Mouse (Mus musculus) midbrain, embryonic 14.5 days (tissue): ENCODE data around the gene Gm10073. TPM values are rescaled to one million over a fixed set of nuclear protein-coding genes. Genes with fewer than 3 reads are reported as not detected.
"Not testable (repeated sequence)": the region's sequence is repeated elsewhere in the genome, so short reads cannot be mapped to it uniquely, and the experiment has no call there.

Source experiments
- ATAC-seq: fragments of 200-750 bp; cut with Nextera tagmentation; 2 replicates; pipeline ENCODE4 v1.8.0; 2017; ENCODE audit warnings: moderate number of reproducible peaks, moderate library complexity; ENCODE audit not compliant: low FRiP score, low TSS enrichment
- DNase-seq: peaks from one replicate; pipeline ENCODE4 v3.0.0-alpha.2; 2015
- H3K27ac ChIP-seq: fragments of 300-500 bp; sonication (generic); replicated peaks from 2 replicates; pipeline ENCODE4 v1.5.1; 2014; ENCODE audit warnings: mild to moderate bottlenecking, low read depth, low read length, moderate library complexity
- H3K27me3 ChIP-seq: fragments of 300-500 bp; sonication (generic); 2 replicates; pipeline ENCODE4 v1.6.1; 2014; ENCODE audit warnings: low read length, control low read depth, mixed read lengths; ENCODE audit not compliant: control insufficient read depth, insufficient read depth
- H3K36me3 ChIP-seq: fragments of 300-500 bp; sonication (generic); 2 replicates; pipeline ENCODE4 v1.6.1; 2014; ENCODE audit warnings: low read length, control low read depth; ENCODE audit not compliant: control insufficient read depth, insufficient read depth
- H3K4me1 ChIP-seq: fragments of 300-500 bp; sonication (generic); 2 replicates; pipeline ENCODE4 v1.6.1; 2014; ENCODE audit warnings: mild to moderate bottlenecking, antibody characterized with exemption, low read length, control low read depth; ENCODE audit not compliant: control insufficient read depth, insufficient read depth
- H3K4me2 ChIP-seq: fragments of 300-500 bp; sonication (generic); 2 replicates; pipeline ENCODE4 v1.6.1; 2014; ENCODE audit warnings: mild to moderate bottlenecking, low read length, moderate library complexity
- H3K4me3 ChIP-seq: fragments of 300-500 bp; sonication (generic); replicated peaks from 2 replicates; pipeline ENCODE4 v1.5.1; 2014; ENCODE audit warnings: low read depth, low read length
- H3K9ac ChIP-seq: fragments of 300-500 bp; sonication (generic); replicated peaks from 2 replicates; pipeline ENCODE4 v1.6.1; 2014; ENCODE audit warnings: mild to moderate bottlenecking, low read length, moderate library complexity
- H3K9me3 ChIP-seq: fragments of 300-500 bp; sonication (generic); 2 replicates; pipeline ENCODE4 v1.6.1; 2016; ENCODE audit warnings: low read length, control low read depth, mixed read lengths; ENCODE audit not compliant: control insufficient read depth
- WGBS: fragments of 180-500 bp; shearing (Covaris S2); extraction: QIAGEN DNeasy Blood & Tissue Kit; methylation state at CpG from one replicate; pipeline ENCODE4 v1.1.7; 2014; 5-methylcytosine and 5-hydroxymethylcytosine counted together
- polyA plus RNA-seq: library from polyadenylated mRNA; unstranded; fragments of >200 nt; fragmentation: Nextera tagmentation; extraction: Ambion mirVana; gene quantifications from 2 replicates; pipeline ENCODE4 v1.2.1, GENCODE M21; 2014

Gm10073 gene
- polyA plus RNA-seq, 1 experiment from 2014 or later: 6.4 TPM

DNA sequence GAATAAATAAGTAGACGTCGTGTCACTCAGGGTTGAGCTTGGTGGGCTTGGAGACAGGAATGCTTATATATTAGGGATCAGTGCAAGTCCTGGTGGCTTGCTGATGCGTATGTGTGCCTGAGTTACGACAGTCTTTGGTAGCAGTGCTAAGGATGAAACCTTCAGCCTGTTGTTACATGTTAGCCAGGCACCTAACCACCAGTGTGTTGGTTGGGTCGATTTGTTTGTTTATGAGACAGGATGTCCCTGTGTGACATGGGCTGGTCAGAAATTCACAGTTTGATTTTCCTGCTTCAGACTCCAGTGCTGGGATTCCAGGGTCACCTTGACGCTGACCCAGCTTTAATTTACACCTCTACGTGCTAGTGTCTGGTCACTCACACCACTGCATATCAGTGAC lies 32.4 kb upstream of the Gm10073 start:
- ATAC-seq (no peak), DNase-seq (no peak)
- WGBS: 81% methylated on average over 7 of the region's 7 CpGs
- Histone ChIP-seq H3K9ac (no peak overlapping the region), H3K4me2 (no peak overlapping the region), H3K4me3 (no peak overlapping the region), H3K27me3 (peaks cover 39% of the 10 kb centered on the region), H3K9me3 (no peaks in the 10 kb centered on the region), H3K27ac (no peak overlapping the region), H3K4me1 (peaks cover 15% of the 10 kb centered on the region), H3K36me3 (no peaks in the 10 kb centered on the region)

DNA sequence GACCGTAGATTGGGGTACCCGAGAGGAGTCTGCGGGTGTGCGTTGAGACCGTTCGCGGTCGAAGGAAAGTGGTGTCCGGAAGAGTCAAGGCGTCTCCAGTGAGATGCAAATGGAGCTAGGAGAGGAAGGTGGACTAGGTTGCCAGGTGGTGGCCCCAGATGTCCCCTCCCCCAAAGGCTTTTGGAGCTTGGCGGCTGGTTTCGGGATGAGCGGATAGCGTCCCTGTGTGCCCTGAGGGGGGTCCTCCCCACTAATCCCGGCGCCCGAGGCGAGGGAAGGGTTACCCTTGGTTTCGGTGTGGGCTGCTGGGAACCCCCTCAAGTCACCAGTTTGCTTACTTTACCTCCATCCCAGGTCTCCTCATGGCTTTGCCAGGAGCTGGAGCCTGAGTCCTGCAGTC lies 30.7 kb upstream of the Gm10073 start:
- ATAC-seq: no peak
- Histone ChIP-seq H3K4me1 (peaks cover 15% of the 10 kb centered on the region), H3K36me3 (no peaks in the 10 kb centered on the region), H3K9ac (peak overlapping the region; percentile 9; the same call in 1 of the 2 replicates), H3K27ac (no peak overlapping the region), H3K9me3 (no peaks in the 10 kb centered on the region), H3K4me3 (peak overlapping the region; percentile 44), H3K4me2 (peak overlapping the region; percentile 80), H3K27me3 (peaks cover 39% of the 10 kb centered on the region)
- peak; percentile 12 for DNase-seq
- under 1% methylated on average over 19 of the region's 19 CpGs for WGBS

DNA sequence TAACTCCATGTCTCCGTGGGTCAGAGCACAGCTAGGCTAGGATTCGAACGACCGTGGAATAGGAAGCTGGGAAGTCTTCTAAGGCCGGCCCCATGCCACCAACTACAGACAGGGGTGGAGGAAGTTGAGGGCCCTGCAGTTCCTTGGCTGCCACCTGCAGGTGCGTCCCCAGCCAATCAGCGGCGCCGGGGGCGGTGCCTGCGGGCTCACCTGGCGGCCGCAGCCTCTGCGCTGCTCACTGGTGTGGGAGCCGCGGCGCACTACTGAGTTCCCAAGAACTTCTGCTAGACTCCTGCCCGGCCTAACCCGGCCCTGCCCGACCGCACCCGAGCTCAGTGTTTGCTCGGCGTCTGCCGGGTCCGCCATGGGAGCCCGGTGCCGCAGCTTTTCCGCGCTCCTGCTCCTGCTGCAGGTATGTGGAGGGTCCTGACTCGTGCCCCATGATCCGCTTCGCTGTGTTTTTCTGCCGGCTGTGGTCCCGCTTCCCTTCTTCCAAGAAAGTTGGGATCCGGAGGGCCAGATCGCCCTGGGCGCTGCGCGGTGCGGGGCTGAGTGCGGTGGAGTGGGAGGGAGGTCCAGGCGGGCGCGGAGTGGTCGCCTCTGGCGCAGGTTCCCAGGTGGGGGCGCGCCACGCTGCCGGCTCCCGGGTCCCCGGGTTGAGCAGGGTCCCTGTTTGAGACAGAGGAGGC lies 30.0 kb upstream of the Gm10073 start, which contains the start of gene Cdh1:
Cdh1 (plus strand) TSS at position 221 of the 689 bp plus-strand sequence.
- peak within 1 kb of the TSS; percentile 9; the same call in 1 of the 2 replicates for H3K9ac ChIP-seq
- H3K4me2 ChIP-seq: peak within 1 kb of the TSS; percentile 80
- under 1% methylated on average over 52 of the region's 53 CpGs for WGBS
- H3K36me3 ChIP-seq: no peaks in the 10 kb centered on the region
- peaks cover 39% of the 10 kb centered on the region for H3K27me3 ChIP-seq
- 0 out of 2 replicates have a peak, but pooled peaks have one; percentile 27 for ATAC-seq
- H3K4me1 ChIP-seq: peaks cover 15% of the 10 kb centered on the region
- peak; percentile 68 for DNase-seq
- H3K4me3 ChIP-seq: peak within 1 kb of the TSS; percentile 44
- H3K27ac ChIP-seq: no peak within 1 kb of the TSS
- H3K9me3 ChIP-seq: no peaks in the 10 kb centered on the region

DNA sequence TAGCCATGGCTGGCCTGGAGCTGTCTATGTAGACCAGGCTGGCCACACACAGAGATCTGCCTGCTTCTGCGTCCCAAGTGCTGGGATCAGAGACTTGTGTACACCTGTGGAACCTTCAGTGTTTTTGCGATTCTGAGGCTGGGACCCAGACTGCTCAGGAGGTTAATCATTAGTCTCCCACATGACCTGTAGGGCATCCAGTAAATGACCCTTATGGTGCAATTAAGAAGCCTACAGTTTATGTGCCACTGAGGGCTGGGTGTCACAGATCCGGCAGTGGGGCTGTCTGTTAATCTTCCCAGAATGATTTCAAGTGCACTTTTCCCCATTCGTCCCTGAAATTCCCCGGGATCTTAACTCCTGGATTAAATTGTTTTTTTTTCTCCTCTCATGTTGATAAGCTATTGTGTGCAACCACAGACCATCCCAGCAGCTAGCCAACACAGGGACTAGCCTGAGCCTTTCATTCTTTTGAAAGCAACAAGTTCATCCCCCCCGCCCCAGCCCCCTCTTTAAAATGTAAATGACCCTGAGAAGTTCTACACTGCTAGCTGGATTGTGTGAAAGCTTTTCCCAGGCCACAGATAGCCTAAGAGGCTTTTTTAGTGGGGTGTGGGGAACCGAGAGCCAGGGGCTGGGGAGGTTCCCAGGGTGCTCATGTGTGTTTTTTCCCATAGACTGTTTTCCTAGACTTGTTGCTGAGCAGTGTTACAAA lies 26.2 kb upstream of the Gm10073 start:
- no peaks in the 10 kb centered on the region for H3K36me3 ChIP-seq
- WGBS: 22% methylated on average over 7 of the region's 7 CpGs
- no peak overlapping the region for H3K4me3 ChIP-seq
- H3K27me3 ChIP-seq: peaks cover 27% of the 10 kb centered on the region
- H3K4me2 ChIP-seq: no peak overlapping the region
- DNase-seq (peak; percentile 42), ATAC-seq (no peak)
- H3K9me3 ChIP-seq: no peaks in the 10 kb centered on the region
- no peak overlapping the region for H3K27ac ChIP-seq
- peaks cover 15% of the 10 kb centered on the region for H3K4me1 ChIP-seq
- no peak overlapping the region for H3K9ac ChIP-seq

DNA sequence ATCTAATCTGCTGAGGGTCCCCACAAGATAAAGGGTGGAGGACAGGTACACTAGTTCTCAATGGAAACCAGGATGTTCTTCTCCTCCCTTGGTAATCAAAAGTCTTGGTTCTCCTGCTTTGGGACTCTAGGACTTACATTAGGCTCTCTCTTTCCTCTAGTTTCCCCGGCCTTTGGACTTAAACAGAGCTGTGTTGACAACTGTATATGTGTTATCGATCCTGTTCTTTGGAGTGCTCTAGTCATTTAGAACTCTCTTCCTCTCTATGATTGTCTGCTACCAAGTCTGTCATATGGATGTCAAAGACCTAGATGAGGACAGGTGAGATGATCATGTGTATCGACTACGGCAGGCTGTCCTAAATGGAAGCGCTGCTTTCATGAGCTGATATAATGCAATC lies 23.8 kb upstream of the Gm10073 start:
- no peak overlapping the region for H3K4me3 ChIP-seq
- 96% methylated on average over 5 of the region's 5 CpGs for WGBS

DNA sequence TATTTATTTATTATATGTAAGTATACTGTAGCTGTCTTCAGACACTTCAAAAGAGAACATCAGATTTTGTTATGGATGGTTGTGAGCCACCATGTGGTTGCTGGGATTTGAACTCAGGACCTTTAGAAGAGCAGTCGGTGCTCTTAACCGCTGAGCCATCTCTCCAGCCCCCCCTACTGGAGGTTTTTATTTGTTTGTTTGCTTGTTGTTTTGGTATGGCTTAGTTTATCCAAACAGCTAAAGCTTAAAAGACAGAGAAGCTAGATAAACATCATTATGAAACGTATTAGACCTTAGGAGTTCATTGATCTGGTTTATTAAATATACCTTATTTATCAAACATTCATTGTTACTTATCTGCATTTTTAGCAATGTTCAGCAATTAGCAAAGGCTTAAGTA lies 22.4 kb upstream of the Gm10073 start:
- not testable (repeated sequence) for ATAC-seq
- WGBS: 97% methylated on average over 3 of the region's 3 CpGs

More for the DNA sequence above, 23.8 kb upstream of the Gm10073 start:
- H3K27me3 ChIP-seq: peaks cover 3% of the 10 kb centered on the region
- no peak overlapping the region for H3K4me2 ChIP-seq
- H3K36me3 ChIP-seq: no peaks in the 10 kb centered on the region
- no peak for DNase-seq
- no peak for ATAC-seq
- H3K4me1 ChIP-seq: no peaks in the 10 kb centered on the region
- no peaks in the 10 kb centered on the region for H3K9me3 ChIP-seq
- H3K27ac ChIP-seq: no peak overlapping the region
- H3K9ac ChIP-seq: no peak overlapping the region

DNA sequence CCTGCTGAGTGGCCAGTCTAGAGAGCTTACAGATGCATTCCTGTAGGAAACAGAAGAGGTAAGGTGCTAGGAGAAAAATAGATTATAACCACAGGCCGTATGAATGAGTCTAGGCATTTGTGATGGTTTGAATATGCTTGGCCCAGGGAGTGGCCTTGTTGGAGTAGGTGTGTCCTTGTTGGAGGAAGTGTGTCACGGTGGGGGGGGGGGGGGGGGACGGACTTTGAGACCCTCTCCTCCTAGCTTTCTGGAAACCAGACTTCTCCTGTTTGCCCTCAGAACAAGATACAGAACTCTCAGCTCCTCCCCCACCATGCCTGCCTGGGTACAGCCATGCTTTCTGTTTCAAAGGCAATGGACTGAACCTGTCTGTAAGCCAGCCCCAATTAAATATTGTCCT lies 19.2 kb upstream of the Gm10073 start:
- Histone ChIP-seq H3K27me3 (no peaks in the 10 kb centered on the region), H3K9ac (no peak overlapping the region), H3K4me1 (no peaks in the 10 kb centered on the region), H3K9me3 (no peaks in the 10 kb centered on the region), H3K4me2 (no peak overlapping the region), H3K36me3 (no peaks in the 10 kb centered on the region), H3K4me3 (no peak overlapping the region), H3K27ac (no peak overlapping the region)
- whole genome bisulfite sequencing: 72% methylated on average over 3 of the region's 3 CpGs
- no peak for DNase-seq
- ATAC-seq: no peak

More for the DNA sequence above, 22.4 kb upstream of the Gm10073 start:
- H3K4me1 ChIP-seq, H3K9me3 ChIP-seq, H3K9ac ChIP-seq, H3K4me2 ChIP-seq, H3K36me3 ChIP-seq, H3K27ac ChIP-seq, H3K27me3 ChIP-seq, H3K4me3 ChIP-seq, DNase-seq: not testable (repeated sequence)

DNA sequence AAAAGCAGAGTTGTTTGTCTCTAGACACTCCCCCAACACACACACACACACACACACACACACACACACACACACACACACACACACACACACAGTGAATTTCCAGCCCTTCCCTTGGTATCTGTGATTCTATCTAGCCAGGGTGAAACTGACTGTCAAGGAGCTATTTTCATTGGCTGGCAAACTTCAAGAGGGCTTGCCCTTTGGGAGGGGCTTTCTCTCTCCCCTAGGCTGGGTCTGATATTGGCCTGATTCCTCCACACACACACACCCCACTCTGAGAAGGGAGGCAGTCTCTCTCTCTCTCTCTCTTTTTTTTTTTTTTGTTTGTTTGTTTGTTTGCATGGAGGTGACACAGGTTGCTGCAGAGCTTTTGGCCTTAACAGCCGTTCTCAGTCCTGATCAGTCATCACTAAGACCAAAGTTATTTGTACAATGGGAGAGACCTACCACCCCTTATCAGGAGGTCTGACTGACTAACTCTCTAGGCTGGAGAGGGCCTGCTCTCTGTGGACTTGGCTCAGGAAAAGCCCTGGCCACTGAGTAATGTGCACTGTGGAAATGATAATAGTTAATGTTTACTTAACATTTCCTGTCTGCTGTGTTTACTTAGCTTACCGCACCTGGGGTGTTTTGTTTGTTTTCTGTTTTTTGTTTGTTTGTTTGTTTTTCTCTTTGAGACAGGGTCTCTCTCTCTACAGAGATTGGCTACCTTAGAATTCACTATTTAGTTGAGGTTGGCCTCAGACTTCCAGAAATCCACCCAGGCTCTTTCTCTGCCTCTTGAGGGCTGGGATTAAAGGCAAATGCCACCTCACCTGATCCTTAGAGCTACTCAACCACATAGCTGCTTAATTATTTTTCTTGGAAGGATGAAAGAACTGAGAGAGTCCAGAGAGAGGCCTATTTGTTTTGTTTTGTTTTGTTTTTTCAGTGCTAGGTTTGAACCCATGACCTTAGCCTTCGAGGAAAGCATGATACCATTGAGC lies 15.5 kb upstream of the Gm10073 start:
- Histone ChIP-seq H3K36me3 (no peaks in the 10 kb centered on the region), H3K4me3 (no peak overlapping the region), H3K27me3 (no peaks in the 10 kb centered on the region), H3K27ac (no peak overlapping the region), H3K9me3 (no peaks in the 10 kb centered on the region), H3K4me1 (no peaks in the 10 kb centered on the region), H3K4me2 (no peak overlapping the region), H3K9ac (no peak overlapping the region)
- WGBS: 74% methylated on average over 3 of the region's 3 CpGs
- ATAC-seq: no peak
- no peak for DNase-seq
